Mouse (Mus musculus) left cerebral cortex, adult 8-10 months (tissue): ENCODE results near the gene Nosip. TPM values are rescaled to one million over a fixed set of nuclear protein-coding genes. Genes with fewer than 3 reads are reported as not detected.
A peak's percentile ranks its signal among the peaks of the same experiment; 100 is the strongest.

ENCODE experiments used
- DNase-seq, 2 experiments: peaks; one replicate each; pipeline ENCODE4 v3.0.0; 2022; ENCODE audit warnings: low spot score in 2 of 2
- total RNA-seq, 4 experiments: library from RNA; stranded (reverse); gene quantifications; 2 replicates each; pipeline ENCODE4 v1.2.4; 2022

Gene Nosip
- total RNA-seq, 4 experiments from 2014 or later, result 50.2 to 61.0 (median 57.9) TPM

DNA sequence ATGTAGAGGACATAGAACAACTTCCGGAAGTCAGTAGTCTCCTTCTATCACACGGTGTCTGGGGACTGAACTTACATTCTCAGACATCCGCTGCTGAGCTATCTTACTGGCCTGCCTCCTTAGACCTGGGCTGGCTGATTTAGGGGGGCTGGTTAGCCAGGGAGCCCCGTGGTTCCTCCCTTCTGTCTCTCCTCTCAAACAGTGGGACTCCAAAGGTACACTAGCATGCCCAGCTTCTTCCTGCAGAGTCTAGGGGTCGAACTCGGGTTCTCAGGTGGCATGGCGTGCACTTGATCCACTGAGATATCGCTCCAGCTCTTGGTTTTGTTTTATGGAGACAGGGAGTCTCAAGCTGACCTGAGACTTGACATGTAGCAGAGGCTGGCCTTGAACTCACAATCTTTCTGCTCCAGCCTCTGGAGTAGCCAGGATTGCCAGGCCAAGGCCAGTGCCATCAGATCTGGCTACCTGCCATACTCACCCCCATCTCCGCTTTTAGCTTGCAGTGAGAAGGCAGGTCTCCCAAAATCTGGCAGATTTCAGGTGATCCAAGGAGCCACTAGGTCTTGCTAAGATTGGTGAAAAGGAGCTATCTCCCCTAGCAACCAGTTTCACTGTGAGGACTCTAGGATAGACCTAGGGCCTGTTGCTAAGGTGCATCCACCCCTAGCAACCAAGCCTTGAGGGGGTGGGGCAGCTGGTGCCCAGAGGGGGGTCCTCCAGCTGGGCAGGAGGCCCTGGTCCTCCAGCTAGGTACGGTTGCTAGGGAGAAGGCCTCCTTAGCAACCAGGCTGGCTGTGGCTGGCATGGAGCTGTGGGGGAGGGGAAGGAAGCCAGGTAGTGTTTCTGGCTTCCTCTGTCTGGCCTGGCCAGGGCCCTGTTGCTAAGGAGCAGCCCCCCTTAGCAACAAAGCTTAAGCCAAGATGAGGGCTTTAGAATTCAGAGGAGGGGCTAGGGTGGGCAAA, 3.3 kb upstream of the Nosip start:
- no peak for DNase-seq

DNA sequence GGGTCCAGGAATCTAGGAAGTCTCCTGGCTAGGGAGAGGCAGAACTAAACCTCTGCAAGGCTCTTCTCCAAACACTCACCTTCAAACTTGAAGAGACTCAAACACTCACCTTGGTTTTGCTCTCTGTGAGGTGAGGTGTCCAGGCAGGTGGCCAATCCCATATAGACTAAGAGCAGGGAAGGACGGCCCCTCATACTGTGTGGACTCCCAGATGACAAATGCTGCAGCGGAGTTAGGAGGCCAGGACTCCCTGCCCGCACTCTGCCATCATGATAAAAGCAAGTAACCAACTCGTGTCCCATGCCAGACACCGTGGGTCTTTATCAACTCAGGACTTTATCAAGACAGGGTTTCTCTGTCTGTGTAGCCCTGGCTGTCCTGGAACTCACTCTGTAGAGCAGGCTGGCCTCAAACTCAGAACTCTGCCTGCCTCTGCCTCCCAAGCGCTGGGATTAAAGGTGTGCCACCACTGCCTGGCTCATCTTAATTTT, 1.6 kb upstream of the Nosip start:
- no peak for DNase-seq

DNA sequence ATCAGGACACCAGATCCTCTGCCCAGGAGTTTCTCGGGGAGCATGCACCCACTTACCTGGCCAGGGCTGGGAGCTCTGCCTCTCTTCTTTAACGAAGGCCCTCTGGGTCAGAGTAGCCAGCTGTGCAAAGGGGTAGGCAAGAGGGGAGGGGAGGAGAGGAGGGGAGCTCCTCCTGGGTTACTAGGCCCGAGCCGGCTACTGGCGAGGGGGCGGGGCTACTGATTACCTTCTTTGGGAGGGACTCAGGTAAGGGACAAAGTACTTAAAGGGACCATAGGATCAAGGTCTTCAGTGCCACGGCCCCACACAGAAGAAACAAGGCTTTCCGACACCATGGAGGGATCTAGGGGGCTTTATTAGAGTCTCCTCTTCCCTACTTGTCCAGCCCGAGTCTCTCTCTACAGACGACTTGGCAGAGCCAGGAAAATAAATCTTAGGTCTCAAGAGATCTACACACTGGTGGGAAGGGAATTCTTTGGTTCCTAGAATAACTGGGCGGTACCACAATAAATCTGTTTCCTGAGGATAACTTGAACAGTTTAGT, 625 bp upstream of the Nosip start:
- no peak for DNase-seq

DNA sequence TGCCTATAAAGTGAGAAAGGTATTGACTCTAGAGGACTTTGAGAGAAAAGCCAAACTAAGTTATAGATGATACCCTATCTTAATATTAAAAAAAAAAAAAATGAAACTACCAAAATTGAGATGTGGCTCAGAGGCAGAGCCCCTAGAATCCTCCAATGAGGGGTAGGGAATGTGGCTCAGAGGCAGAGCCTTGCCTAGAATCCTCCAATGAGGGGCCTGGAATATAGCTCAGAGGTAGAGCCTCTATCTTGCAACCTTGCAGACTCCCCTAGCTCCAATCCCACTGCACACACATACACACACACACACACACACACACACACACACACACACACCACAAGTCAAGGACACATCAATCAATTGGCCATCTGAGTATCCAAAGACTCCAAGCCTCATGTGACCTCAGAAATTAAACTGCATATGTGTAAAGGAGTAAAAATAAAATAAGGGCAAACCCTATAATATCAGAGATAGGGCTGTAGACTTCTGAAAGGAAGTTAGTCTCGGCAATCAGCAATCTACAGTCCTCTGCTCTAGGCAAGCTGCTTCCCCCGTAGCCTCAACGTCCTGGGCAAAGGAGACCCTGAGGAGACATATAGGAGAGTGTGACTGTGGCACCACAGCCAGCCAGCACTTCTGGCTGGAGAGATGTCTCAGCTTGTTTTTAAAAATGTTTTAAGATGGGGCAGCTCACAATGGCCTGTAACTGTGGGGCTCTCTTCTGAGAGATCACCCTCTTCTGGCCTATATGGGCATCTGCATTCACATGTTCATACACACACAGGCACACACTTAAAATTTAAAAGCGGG, 5.2 kb downstream of the Nosip start:
- DNase-seq, result no peak

GRCm38 (mm10) chr7:45068000-45068318, 5.7 kb downstream of the Nosip start:
- no peak for DNase-seq

DNA sequence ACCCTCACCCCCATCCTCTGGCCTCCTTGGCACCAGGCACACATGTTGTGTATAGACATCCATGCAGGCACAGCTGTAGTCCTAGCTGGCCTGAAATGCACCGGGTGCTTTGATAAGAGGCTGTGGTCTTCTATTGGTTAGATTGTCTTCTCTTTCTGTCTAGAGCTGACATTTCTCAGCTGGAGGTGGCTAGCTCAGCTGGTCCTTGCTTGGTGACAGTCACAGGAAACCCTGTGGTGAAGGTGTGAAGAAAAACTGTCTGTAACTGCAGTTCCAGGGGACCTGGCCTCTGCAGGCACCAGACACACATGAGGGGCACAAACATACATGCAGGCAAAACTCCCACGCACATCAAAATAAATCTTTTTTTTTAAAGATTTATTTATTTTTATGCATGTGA, 7.4 kb downstream of the Nosip start:
- DNase-seq, result no peak

GRCm38 (mm10) chr7:45072230-45072629, 10.0 kb downstream of the Nosip start:
- DNase-seq, result no peak

GRCm38 (mm10) chr7:45073171-45073707, 11.0 kb downstream of the Nosip start:
- DNase-seq, result no peak

DNA sequence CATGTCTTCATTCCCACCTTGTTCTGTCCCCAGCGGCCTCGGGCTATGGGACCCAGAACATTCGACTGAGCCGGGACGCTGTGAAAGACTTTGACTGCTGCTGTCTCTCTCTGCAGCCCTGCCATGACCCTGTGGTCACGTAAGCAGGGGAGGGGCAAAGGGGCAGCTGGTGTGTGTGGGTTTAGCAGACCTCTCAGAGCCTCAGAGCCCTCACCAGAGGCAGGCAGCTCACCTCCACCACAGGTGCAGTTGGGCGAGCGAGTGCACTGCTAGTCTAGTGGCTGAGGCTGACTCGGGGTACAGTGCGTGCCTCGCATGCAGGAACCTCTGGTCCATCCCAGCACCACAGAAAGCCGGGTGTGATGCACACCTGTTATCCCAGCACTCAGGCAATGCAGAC, 11.7 kb downstream of the Nosip start:
- no peak for DNase-seq

GRCm38 (mm10) chr7:45075405-45075804, 13.2 kb downstream of the Nosip start:
- DNase-seq, result no peak

GRCm38 (mm10) chr7:45076501-45076900, 14.3 kb downstream of the Nosip start:
- no peak for DNase-seq

DNA sequence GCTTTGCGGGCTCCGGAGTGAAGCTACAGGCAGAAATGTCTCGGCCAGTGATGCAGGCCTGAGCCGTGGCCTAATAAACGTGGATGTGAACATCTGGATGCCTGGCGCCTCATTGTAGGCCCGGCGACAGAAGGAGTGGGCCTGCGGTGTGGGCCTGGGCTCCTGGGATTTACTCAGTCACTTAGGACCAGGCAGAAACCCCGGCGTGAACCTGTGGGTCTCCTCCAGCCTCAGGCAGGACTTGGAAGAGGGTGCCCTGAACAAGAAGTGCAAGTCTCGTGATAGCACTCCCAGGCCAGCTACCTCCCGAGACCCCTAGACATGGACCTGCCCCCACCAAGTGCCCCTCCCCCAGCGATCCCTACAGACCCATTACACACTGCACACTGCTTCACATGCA, 15.1 kb downstream of the Nosip start:
- DNase-seq, result no peak

DNA sequence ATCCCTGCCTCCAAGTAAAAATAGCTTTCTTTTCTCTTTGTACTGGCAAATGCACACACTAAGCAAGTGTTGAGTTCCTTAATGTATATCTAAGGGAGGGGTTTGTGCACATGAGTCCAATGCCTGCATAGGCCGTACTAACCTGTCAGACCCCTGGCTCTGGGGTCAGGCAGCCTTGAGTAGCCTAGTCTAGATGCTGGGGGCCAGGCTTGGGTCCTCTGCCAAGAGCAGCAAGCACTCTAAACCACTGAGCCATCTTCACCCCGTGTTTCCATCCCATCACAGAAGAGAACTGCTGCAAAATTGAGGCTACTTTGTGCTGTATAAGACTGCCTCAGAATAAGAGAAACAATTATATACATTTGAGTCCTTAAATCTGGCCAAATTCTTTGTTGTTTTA, 15.6 kb downstream of the Nosip start:
- no peak for DNase-seq

- no peak for DNase-seq
Observed at GRCm38 (mm10) chr7:45078513-45078912, 16.3 kb downstream of the Nosip start.

- peak; percentile 70 to 96 for DNase-seq
Observed at GRCm38 (mm10) chr7:45079856-45080255, 17.6 kb downstream of the Nosip start.

DNA sequence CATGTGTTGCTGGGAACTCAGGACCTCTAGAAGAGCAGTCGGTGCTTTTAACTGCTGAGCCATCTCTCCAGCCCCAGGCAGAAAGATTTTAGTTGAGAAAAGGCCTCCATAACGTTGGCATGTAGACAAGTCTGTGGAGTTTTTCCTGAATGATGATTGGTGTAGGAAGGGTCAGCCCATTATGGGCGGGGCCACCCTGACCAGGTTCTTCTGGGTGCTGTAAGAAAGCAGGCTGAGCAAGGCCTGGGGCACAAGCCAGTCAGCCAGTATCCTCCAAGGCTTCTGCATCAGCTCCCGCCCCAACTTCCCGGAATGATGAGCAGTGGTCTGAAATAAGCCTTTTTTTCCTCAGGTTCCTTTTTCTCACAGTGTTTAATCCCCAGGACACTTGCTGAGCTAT, 18.8 kb downstream of the Nosip start:
- DNase-seq, result no peak

GRCm38 (mm10) chr7:45082401-45083299, 20.4 kb downstream of the Nosip start:
- no peak for DNase-seq

DNA sequence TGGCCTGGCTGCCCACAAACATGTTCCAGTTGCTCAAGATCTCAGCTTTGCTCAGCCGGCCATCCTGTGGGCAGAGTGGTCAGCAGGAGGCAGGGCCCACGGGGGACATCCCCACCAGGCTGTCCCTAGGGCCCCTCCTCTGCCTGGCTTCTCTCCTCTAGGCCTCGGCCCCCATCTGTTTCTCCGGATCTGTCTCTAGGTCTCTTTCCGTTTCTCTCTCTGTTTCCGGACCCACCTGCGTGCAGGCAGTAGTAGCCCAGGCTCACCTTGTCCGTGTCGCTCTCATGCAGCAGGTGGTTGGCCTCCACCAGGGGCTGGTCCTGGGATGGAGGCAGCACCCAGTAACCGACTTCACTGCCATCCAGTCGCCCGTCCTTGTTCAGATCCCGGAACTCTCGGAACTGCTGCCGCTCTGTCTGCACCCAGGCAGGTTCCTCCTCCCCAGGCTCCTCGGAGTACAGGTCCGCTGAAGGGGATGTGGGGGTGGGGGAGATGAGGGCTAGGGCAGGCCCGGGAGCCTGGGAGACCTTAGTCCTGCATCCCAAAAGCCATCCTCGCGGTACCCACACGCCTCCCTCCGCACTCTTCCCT, 21.2 kb downstream of the Nosip start:
- DNase-seq, result no peak

GRCm38 (mm10) chr7:45086084-45086483, 23.9 kb downstream of the Nosip start:
- no peak for DNase-seq

DNA sequence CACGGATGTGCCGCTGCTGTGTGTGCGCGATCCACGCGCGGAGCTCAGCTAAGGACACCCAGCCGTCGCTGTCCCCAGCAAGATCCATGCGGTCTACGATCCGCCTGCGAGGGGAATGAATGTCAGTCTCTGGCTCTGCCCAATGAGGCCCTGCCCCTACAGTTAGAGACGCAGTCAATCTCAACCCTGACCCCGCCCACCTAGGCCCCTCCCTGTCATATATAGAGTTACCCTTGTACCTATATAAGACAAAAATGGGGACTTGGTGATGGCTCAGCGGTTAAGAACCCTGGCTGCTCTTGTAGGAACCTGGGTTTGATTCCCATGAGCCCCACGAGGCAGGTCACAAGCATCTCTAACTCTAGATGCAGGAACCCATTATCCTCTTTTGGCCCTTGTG, 26.4 kb downstream of the Nosip start:
- DNase-seq, result no peak
